Mouse (Mus musculus): Measurements from ENCODE around the gene Ttc27. TPM values are rescaled to one million over a fixed set of nuclear protein-coding genes. Genes with fewer than 3 reads are reported as not detected.

The Ttc27 gene
- polyA plus RNA-seq, 1 experiment = 5.3 TPM

DNA sequence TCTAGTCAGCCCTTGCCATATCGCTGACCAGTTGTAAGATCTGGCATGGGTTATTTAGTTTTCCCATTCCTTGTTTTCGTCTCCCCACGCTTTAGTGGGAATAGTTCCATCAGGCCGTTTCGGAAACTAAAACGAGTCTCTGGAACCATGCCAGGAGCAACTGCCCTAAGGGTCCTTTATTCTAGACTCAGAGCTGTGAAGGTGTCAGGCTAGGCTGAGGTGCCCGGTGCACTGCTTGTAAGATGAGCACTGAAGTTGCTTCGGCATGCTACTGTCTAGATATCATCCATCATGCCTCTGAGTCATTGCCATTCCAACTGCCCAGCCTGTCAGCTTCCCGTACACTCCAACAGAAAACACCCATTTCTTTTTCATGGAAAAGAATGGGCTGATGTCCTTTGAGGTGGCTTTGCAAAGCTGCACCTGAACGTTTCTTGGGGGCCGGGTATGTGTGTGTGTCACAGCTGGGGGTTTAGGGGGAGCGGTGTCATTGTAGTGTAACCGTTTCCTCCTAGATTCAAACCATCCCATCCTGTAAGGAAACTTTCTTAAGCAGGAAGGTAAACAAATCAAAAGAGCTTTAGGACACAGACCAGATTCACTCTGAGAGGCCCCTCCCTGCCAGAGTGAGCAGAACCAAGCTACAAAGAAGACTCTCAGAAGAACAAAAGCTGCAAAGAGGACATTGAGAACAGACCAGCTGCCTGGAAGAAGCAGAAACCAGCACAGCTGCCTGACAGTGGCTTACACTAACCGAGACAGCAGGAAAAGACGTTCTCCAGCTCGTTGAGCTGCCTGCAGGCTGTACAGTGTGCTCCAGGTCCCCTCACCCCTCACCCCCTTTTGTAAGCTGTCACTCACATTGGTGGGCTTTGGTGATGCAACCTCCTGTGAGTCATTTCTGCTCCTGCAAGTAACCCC is 186.1 kb downstream of the Ttc27 start:
- no peaks in the 10 kb centered on the region for H3K27me3 ChIP-seq (replicated peaks; ENCODE audit: control insufficient read depth, insufficient read depth, low read length)
- H3K27ac ChIP-seq (ENCODE audit: insufficient read depth, low read depth, low read length) = no peak overlapping the region
- H3K4me3 ChIP-seq (ENCODE audit: insufficient read depth, low read depth, low read length) = no peak overlapping the region
- TF ChIP-seq CTCF (conservative IDR thresholded peaks at IDR 0.05; ENCODE audit: insufficient read depth, insufficient read length, low read depth, low read length) (no peak), POLR2A (IDR thresholded peaks at IDR 0.05; ENCODE audit: low read depth, low read length) (no peak)
- WGBS = 30% methylated on average over 16 of the region's 16 CpGs
- H3K36me3 ChIP-seq (ENCODE audit: control insufficient read depth, insufficient read depth, low read length) = no peaks in the 10 kb centered on the region
- no peaks in the 10 kb centered on the region for H3K4me1 ChIP-seq (ENCODE audit: control insufficient read depth, insufficient read depth, low read length)
- DNase-seq = no peak

DNA sequence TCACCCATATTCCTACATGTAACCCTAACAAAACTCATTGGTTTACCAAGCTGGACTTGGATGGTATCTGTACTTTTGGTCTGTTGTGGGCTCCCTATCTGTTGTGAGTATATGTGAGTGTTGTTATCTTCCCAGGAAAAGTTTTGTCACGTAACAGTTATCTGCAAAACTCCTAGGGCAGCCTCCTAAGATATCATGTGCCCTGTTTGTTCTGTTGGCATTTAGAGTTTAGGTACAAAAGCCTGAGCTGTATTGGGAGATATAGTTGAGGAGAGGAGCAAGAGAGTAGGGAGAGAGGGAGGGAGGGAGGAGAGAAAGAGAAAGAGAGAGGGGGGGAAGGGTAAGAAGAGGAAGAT is 186.8 kb downstream of the Ttc27 start:
- H3K27me3 ChIP-seq (replicated peaks; ENCODE audit: control insufficient read depth, insufficient read depth, low read length) = no peaks in the 10 kb centered on the region
- no peak overlapping the region for H3K4me3 ChIP-seq (ENCODE audit: insufficient read depth, low read depth, low read length)
- H3K27ac ChIP-seq (ENCODE audit: insufficient read depth, low read depth, low read length) = no peak overlapping the region
- 84% methylated on average over 1 of the region's 1 CpGs for WGBS
- TF ChIP-seq CTCF (conservative IDR thresholded peaks at IDR 0.05; ENCODE audit: insufficient read depth, insufficient read length, low read depth, low read length) = no peak
- TF ChIP-seq POLR2A (IDR thresholded peaks at IDR 0.05; ENCODE audit: low read depth, low read length) = no peak
- no peaks in the 10 kb centered on the region for H3K36me3 ChIP-seq (ENCODE audit: control insufficient read depth, insufficient read depth, low read length)
- no peaks in the 10 kb centered on the region for H3K4me1 ChIP-seq (ENCODE audit: control insufficient read depth, insufficient read depth, low read length)
- DNase-seq = no peak

DNA sequence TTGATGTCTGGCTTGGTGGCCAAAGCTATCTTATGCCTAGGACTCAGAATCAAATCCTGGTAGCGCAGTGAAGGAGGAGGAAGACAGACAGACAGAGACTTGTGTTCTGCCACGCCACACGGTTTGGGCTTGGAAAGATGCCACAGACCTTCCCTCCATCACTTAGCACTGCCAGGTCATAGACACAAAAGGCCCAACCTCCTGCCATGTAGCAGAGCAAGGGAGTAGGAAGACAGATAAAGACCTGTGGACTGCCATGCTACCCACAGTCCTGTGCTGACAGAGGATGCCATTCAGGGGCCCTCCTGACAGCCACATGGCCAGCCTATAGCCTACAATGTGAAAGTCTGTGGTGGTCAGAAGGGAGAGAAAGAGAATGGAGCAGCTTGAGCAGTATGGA is 187.4 kb downstream of the Ttc27 start:
- Histone ChIP-seq H3K4me3 (ENCODE audit: insufficient read depth, low read depth, low read length) (no peak overlapping the region), H3K36me3 (ENCODE audit: control insufficient read depth, insufficient read depth, low read length) (no peaks in the 10 kb centered on the region), H3K27ac (ENCODE audit: insufficient read depth, low read depth, low read length) (no peak overlapping the region), H3K27me3 (replicated peaks; ENCODE audit: control insufficient read depth, insufficient read depth, low read length) (no peaks in the 10 kb centered on the region), H3K4me1 (ENCODE audit: control insufficient read depth, insufficient read depth, low read length) (no peaks in the 10 kb centered on the region)
- no peak for TF ChIP-seq CTCF (conservative IDR thresholded peaks at IDR 0.05; ENCODE audit: insufficient read depth, insufficient read length, low read depth, low read length)
- no peak for TF ChIP-seq POLR2A (IDR thresholded peaks at IDR 0.05; ENCODE audit: low read depth, low read length)
- no peak for DNase-seq
- WGBS = 92% methylated on average over 3 of the region's 3 CpGs

DNA sequence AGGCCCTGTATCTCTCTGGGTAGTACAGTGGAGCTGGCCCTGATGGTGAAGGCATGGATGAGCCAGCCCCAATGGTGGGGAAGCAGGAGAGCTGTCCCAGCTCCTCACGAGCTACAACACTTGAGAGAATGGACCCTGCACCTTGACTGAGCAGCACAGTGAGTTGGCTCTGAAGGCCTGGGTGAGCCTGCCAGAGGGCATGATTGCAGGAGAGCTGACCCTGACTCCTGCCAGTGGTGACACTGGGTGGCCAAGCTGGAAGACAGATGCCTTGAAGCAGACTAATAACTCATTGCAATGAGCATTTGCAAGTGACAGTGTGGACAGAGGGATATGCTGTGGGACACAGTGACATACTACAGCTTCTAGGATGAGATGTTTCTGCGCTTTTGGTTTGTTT is 195.5 kb downstream of the Ttc27 start:
- Histone ChIP-seq H3K27me3 (replicated peaks; ENCODE audit: control insufficient read depth, insufficient read depth, low read length) (no peaks in the 10 kb centered on the region), H3K36me3 (ENCODE audit: control insufficient read depth, insufficient read depth, low read length) (no peaks in the 10 kb centered on the region), H3K4me1 (ENCODE audit: control insufficient read depth, insufficient read depth, low read length) (no peaks in the 10 kb centered on the region), H3K4me3 (ENCODE audit: insufficient read depth, low read depth, low read length) (no peak overlapping the region), H3K27ac (ENCODE audit: insufficient read depth, low read depth, low read length) (no peak overlapping the region)
- TF ChIP-seq POLR2A (IDR thresholded peaks at IDR 0.05; ENCODE audit: low read depth, low read length) (no peak), CTCF (conservative IDR thresholded peaks at IDR 0.05; ENCODE audit: insufficient read depth, insufficient read length, low read depth, low read length) (no peak)
- 91% methylated on average over 2 of the region's 2 CpGs for WGBS
- DNase-seq = peak; percentile 29

Other genes with a start within 250 kb of the Ttc27 start
- 30.4 and 48.2 TPM in 2 replicates for gene Yipf4, start 228.2 kb upstream of the Ttc27 start, polyA plus RNA-seq (2012; rRNA removed)
- gene Birc6, start 189.4 kb upstream of the Ttc27 start, polyA plus RNA-seq (2012; rRNA removed) = 87.5 and 119 TPM in 2 replicates